Mouse (Mus musculus) thymus, postnatal 14 days (tissue): ENCODE measurements at regions not wholly inside any gene's neighbourhood (a gene's known extent, or its start where the extent isn't known, plus 50 kb on each side); places are given as distances from the start of the nearest gene placed in this dataset.

ENCODE experiments used
- DNase-seq: peaks from one replicate; pipeline ENCODE4 v3.0.0; 2021

GRCm38 (mm10) chr4:153321085-153321484, 161.5 kb downstream of the Ajap1 start:
- DNase-seq: no peak

GRCm38 (mm10) chr4:153320602-153321001, 162.0 kb downstream of the Ajap1 start:
- DNase-seq: no peak

- DNase-seq: no peak
Observed at GRCm38 (mm10) chr4:153316964-153317724, 165.5 kb downstream of the Ajap1 start.

- no peak for DNase-seq
Observed at GRCm38 (mm10) chr4:153316519-153316918, 166.1 kb downstream of the Ajap1 start.

- no peak for DNase-seq
Observed at GRCm38 (mm10) chr4:153313961-153314360, 168.7 kb downstream of the Ajap1 start.

GRCm38 (mm10) chr4:153311574-153311973, 171.0 kb downstream of the Ajap1 start:
- DNase-seq: no peak

GRCm38 (mm10) chr4:153310641-153311040, 172.0 kb downstream of the Ajap1 start:
- DNase-seq: no peak

- DNase-seq: no peak
Observed at GRCm38 (mm10) chr4:153303521-153303920, 179.1 kb downstream of the Ajap1 start.

GRCm38 (mm10) chr4:153302855-153303254, 179.8 kb downstream of the Ajap1 start:
- DNase-seq: no peak

- DNase-seq: no peak
Observed at GRCm38 (mm10) chr4:153298277-153298676, 184.3 kb downstream of the Ajap1 start.

GRCm38 (mm10) chr4:153294828-153295227, 187.8 kb downstream of the Ajap1 start:
- DNase-seq: no peak

- no peak for DNase-seq
Observed at GRCm38 (mm10) chr4:153293137-153293536, 189.5 kb downstream of the Ajap1 start.

GRCm38 (mm10) chr4:153288362-153288761, 194.2 kb downstream of the Ajap1 start:
- DNase-seq: no peak

- no peak for DNase-seq
Observed at GRCm38 (mm10) chr4:153284209-153284608, 198.4 kb downstream of the Ajap1 start.

GRCm38 (mm10) chr4:153276571-153276970, 206.0 kb downstream of the Ajap1 start:
- no peak for DNase-seq

- DNase-seq: no peak
Observed at GRCm38 (mm10) chr4:153271376-153271775, 211.2 kb downstream of the Ajap1 start.

GRCm38 (mm10) chr4:153263216-153263805, 219.3 kb downstream of the Ajap1 start:
- DNase-seq: no peak

GRCm38 (mm10) chr4:153260941-153261557, 221.6 kb downstream of the Ajap1 start:
- no peak for DNase-seq

GRCm38 (mm10) chr4:153251943-153252342, 230.7 kb downstream of the Ajap1 start:
- DNase-seq: no peak

- DNase-seq: no peak
Observed at GRCm38 (mm10) chr4:153251311-153251710, 231.3 kb downstream of the Ajap1 start.

GRCm38 (mm10) chr4:153236680-153237079, 245.9 kb downstream of the Ajap1 start:
- no peak for DNase-seq

- DNase-seq: no peak
Observed at GRCm38 (mm10) chr4:153233762-153234161, 248.8 kb downstream of the Ajap1 start.

GRCm38 (mm10) chr4:153229221-153229620, 253.4 kb downstream of the Ajap1 start:
- no peak for DNase-seq
